Mouse (Mus musculus) megakaryocyte, embryonic 14.5 days (primary cell): ENCODE measurements around the gene Sv2a.

Experiments used
- FLI1 ChIP-seq: IDR thresholded peaks from 2 replicates; pipeline ENCODE4 v1.6.1; 2012; ENCODE audit warnings: low read length, inconsistent platforms, mixed read lengths
- GATA1 ChIP-seq: IDR thresholded peaks from 3 replicates; pipeline ENCODE4 v1.6.1; 2012; ENCODE audit warnings: mixed read lengths, low read length, inconsistent platforms, borderline replicate concordance

DNA sequence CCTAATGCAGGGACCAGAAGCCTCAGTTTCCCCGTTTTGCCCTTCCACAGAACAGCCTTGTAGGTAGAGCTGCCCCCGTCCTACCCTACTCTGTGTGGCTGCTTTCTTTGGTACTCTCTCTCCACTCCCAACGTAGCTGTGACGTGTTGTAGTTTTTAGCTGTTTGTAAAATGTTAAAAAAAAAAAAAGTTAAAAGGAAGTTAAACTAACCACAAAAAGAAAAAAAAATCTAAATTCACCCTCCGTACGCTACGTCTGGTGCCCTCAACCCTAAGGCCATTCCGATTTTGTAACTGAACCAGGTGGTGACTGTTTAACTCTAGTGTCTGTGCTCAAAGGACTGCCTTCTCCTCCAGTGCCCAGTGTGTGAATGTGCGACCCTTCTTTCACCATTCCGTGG is 14.0 kb downstream of the Sv2a start:
- no peak for TF ChIP-seq GATA1
- no peak for TF ChIP-seq FLI1
